Mouse (Mus musculus): ENCODE measurements at regions not wholly inside any gene's neighbourhood (a gene's known extent, or its start where the extent isn't known, plus 50 kb on each side); places are given as distances from the start of the nearest gene placed in this dataset.

GRCm38 (mm10) chr1:88937327-88937726 lies 132.9 kb upstream of the Sh3bp4 start:
- Histone ChIP-seq H3K4me3 (ENCODE audit: insufficient read depth, low read length) (no peak overlapping the region), H3K4me1 (ENCODE audit: control insufficient read depth, insufficient read depth, low read length) (peaks cover 5% of the 10 kb centered on the region), H3K27ac (ENCODE audit: insufficient read depth, low read length) (no peak overlapping the region)
- TF ChIP-seq POLR2A (IDR thresholded peaks at IDR 0.05; ENCODE audit: extremely low read depth, insufficient read depth, low read length) = no peak

DNA sequence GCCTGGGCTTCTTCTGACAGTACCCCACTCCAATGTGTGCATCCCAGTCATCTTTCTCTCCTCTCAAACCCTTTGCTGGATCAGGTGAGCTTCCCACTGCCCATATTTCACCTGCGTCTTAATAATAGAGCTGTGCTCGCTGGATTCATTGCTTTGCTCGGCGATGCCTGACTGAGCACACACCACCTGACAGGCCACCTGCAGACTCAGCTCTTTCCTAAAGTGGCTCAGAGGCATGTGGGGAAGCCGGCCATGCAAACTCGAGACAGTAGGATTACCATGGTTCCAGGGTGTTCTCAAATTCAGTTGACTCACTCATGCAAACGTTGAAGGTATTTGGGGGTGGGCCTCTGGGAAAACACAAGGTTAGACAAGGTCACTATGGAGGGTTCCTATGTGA lies 131.8 kb upstream of the Sh3bp4 start:
- Histone ChIP-seq H3K4me1 (ENCODE audit: control insufficient read depth, insufficient read depth, low read length) (peaks cover 5% of the 10 kb centered on the region), H3K27ac (ENCODE audit: insufficient read depth, low read length) (no peak overlapping the region), H3K4me3 (ENCODE audit: insufficient read depth, low read length) (no peak overlapping the region)
- no peak for TF ChIP-seq CTCF (IDR thresholded peaks at IDR 0.05; ENCODE audit: extremely low read depth, insufficient read depth, low read length)

- no peak overlapping the region for H3K4me3 ChIP-seq (ENCODE audit: insufficient read depth, low read length)
- no peak overlapping the region for H3K27ac ChIP-seq (ENCODE audit: insufficient read depth, low read length)
- TF ChIP-seq CTCF (IDR thresholded peaks at IDR 0.05; ENCODE audit: extremely low read depth, insufficient read depth, low read length) = no peak
- H3K4me1 ChIP-seq (ENCODE audit: control insufficient read depth, insufficient read depth, low read length) = no peaks in the 10 kb centered on the region
Measured at GRCm38 (mm10) chr1:88943039-88943438, 127.2 kb upstream of the Sh3bp4 start.

- Histone ChIP-seq H3K27ac (ENCODE audit: insufficient read depth, low read length) (no peak overlapping the region), H3K4me3 (ENCODE audit: insufficient read depth, low read length) (no peak overlapping the region), H3K4me1 (ENCODE audit: control insufficient read depth, insufficient read depth, low read length) (no peaks in the 10 kb centered on the region)
- TF ChIP-seq CTCF (IDR thresholded peaks at IDR 0.05; ENCODE audit: extremely low read depth, insufficient read depth, low read length) = no peak
- no peak for TF ChIP-seq POLR2A (IDR thresholded peaks at IDR 0.05; ENCODE audit: extremely low read depth, insufficient read depth, low read length)
Measured at GRCm38 (mm10) chr1:88945868-88946267, 124.3 kb upstream of the Sh3bp4 start.

DNA sequence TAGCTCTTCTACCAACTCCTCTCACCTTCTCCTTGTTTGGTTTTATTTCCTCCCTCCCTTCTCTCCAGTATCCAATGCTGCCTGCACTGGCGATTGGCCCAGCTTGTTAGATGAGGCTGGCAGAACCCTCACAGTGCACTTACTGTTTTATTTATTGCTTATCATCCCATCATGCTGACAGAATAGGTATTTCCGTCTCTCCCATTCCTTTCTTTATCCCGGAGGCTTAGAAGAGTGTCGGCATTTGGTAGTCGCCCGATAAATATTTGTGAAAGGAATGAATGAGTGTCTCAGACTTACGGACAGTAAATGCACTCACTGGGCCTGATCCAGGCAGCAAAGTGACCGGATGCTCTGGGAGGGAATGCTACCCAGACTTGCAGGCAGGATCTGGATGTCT lies 123.8 kb upstream of the Sh3bp4 start:
- no peak overlapping the region for H3K4me3 ChIP-seq (ENCODE audit: insufficient read depth, low read length)

DNA sequence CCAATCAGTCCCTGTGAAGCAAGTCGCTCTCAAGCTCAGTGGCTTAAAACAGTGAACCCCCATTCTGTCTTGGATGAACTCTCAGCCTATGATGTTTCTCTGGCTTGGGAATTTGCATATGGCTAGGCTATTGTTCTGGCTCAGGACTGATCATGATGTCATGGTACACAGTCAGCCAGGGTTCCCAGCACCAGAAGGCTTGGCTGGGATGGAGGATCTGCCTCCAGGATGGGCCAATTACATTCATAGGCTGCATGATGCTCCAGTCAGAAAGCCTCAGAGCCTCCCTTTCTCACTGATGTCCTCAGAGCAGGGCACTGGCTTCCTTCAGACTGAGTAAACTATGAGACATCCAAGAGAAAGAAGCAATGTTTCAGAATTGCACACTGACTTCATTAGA lies 120.3 kb upstream of the Sh3bp4 start:
- Histone ChIP-seq H3K4me1 (ENCODE audit: control insufficient read depth, insufficient read depth, low read length) (no peaks in the 10 kb centered on the region), H3K4me3 (ENCODE audit: insufficient read depth, low read length) (no peak overlapping the region), H3K27ac (ENCODE audit: insufficient read depth, low read length) (no peak overlapping the region)
- TF ChIP-seq CTCF (IDR thresholded peaks at IDR 0.05; ENCODE audit: extremely low read depth, insufficient read depth, low read length) (no peak), POLR2A (IDR thresholded peaks at IDR 0.05; ENCODE audit: extremely low read depth, insufficient read depth, low read length) (no peak)

More for the DNA sequence above, 123.8 kb upstream of the Sh3bp4 start:
- TF ChIP-seq CTCF (IDR thresholded peaks at IDR 0.05; ENCODE audit: extremely low read depth, insufficient read depth, low read length) = no peak
- no peak for TF ChIP-seq POLR2A (IDR thresholded peaks at IDR 0.05; ENCODE audit: extremely low read depth, insufficient read depth, low read length)
- Histone ChIP-seq H3K4me1 (ENCODE audit: control insufficient read depth, insufficient read depth, low read length) (no peaks in the 10 kb centered on the region), H3K27ac (ENCODE audit: insufficient read depth, low read length) (no peak overlapping the region)

DNA sequence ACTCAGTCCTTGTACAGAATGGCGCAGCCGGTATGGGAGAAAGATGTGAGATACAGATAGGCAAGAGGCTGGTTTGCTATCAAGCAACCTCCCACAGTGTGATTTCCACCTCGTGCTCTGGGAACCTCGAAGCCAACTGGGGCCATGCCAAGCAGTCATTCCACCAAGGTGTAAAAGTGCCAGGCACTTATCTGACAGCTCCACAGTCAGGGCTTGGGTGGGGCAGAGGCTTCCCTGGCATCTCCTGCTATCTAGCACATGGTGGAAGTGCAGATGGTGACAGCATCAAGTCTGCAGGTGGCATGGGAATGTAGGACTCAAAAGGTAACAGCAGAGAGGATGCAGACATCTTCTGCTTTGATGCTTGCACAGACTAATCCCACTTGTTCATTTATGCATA lies 116.7 kb upstream of the Sh3bp4 start:
- H3K27ac ChIP-seq (ENCODE audit: insufficient read depth, low read length) = no peak overlapping the region
- no peak overlapping the region for H3K4me3 ChIP-seq (ENCODE audit: insufficient read depth, low read length)
- TF ChIP-seq POLR2A (IDR thresholded peaks at IDR 0.05; ENCODE audit: extremely low read depth, insufficient read depth, low read length) (no peak), CTCF (IDR thresholded peaks at IDR 0.05; ENCODE audit: extremely low read depth, insufficient read depth, low read length) (no peak)
- no peaks in the 10 kb centered on the region for H3K4me1 ChIP-seq (ENCODE audit: control insufficient read depth, insufficient read depth, low read length)

- H3K27ac ChIP-seq (ENCODE audit: insufficient read depth, low read length) = no peak overlapping the region
- no peak overlapping the region for H3K4me3 ChIP-seq (ENCODE audit: insufficient read depth, low read length)
- TF ChIP-seq CTCF (IDR thresholded peaks at IDR 0.05; ENCODE audit: extremely low read depth, insufficient read depth, low read length) (no peak), POLR2A (IDR thresholded peaks at IDR 0.05; ENCODE audit: extremely low read depth, insufficient read depth, low read length) (no peak)
- H3K4me1 ChIP-seq (ENCODE audit: control insufficient read depth, insufficient read depth, low read length) = no peaks in the 10 kb centered on the region
Measured at GRCm38 (mm10) chr1:88954784-88955183, 115.4 kb upstream of the Sh3bp4 start.

DNA sequence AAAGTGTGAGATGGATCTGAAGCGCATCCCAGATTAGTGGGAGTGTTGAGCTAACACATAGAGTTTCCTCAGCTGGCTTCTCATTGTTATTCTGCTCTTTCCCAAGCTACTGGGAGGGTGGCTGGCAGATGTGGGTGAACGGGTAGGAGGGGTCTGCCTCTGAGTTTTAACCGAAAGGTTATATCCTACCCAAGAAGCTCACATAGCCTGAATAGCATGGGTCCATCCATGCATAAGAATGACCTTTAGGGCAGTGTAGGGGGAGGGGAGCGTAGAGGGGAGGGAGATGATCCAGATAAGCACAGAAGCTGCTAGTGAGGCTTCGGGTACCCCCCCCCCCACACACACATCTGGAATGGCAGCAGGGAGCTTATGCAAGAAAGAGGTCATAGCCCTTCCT lies 113.2 kb upstream of the Sh3bp4 start:
- H3K4me3 ChIP-seq (ENCODE audit: insufficient read depth, low read length) = no peak overlapping the region
- H3K4me1 ChIP-seq (ENCODE audit: control insufficient read depth, insufficient read depth, low read length) = no peaks in the 10 kb centered on the region
- H3K27ac ChIP-seq (ENCODE audit: insufficient read depth, low read length) = no peak overlapping the region
- TF ChIP-seq POLR2A (IDR thresholded peaks at IDR 0.05; ENCODE audit: extremely low read depth, insufficient read depth, low read length) (no peak), CTCF (IDR thresholded peaks at IDR 0.05; ENCODE audit: extremely low read depth, insufficient read depth, low read length) (no peak)

GRCm38 (mm10) chr1:88959715-88960114 lies 110.5 kb upstream of the Sh3bp4 start:
- Histone ChIP-seq H3K4me1 (ENCODE audit: control insufficient read depth, insufficient read depth, low read length) (no peaks in the 10 kb centered on the region), H3K4me3 (ENCODE audit: insufficient read depth, low read length) (no peak overlapping the region), H3K27ac (ENCODE audit: insufficient read depth, low read length) (no peak overlapping the region)
- TF ChIP-seq CTCF (IDR thresholded peaks at IDR 0.05; ENCODE audit: extremely low read depth, insufficient read depth, low read length) (no peak), POLR2A (IDR thresholded peaks at IDR 0.05; ENCODE audit: extremely low read depth, insufficient read depth, low read length) (no peak)

- no peak overlapping the region for H3K4me3 ChIP-seq (ENCODE audit: insufficient read depth, low read length)
- H3K4me1 ChIP-seq (ENCODE audit: control insufficient read depth, insufficient read depth, low read length) = no peaks in the 10 kb centered on the region
- H3K27ac ChIP-seq (ENCODE audit: insufficient read depth, low read length) = no peak overlapping the region
- TF ChIP-seq POLR2A (IDR thresholded peaks at IDR 0.05; ENCODE audit: extremely low read depth, insufficient read depth, low read length) (no peak), CTCF (IDR thresholded peaks at IDR 0.05; ENCODE audit: extremely low read depth, insufficient read depth, low read length) (no peak)
Measured at GRCm38 (mm10) chr1:88960142-88960541, 110.1 kb upstream of the Sh3bp4 start.

All from cortical plate, adult 2 months (tissue).